Mouse (Mus musculus) C2C12 (cell line): Measurements from ENCODE around the gene Lonrf2. TPM values are rescaled to one million over a fixed set of nuclear protein-coding genes. Genes with fewer than 3 reads are reported as not detected.

Experiments used
- H3K27me3 ChIP-seq: one replicate; pipeline ENCODE4 v1.6.1; 2011; ENCODE audit not compliant: control insufficient read depth, insufficient read depth, insufficient read length
- H3K36me3 ChIP-seq: one replicate; pipeline ENCODE4 v1.6.1; 2011; ENCODE audit not compliant: control insufficient read depth, insufficient read depth
- H3K4me3 ChIP-seq: one replicate; pipeline ENCODE4 v1.5.1; 2011; ENCODE audit warnings: mild to moderate bottlenecking, control low read depth; ENCODE audit not compliant: poor library complexity, insufficient read depth, severe bottlenecking
- H3K79me2 ChIP-seq: one replicate; pipeline ENCODE4 v1.6.1; 2011; ENCODE audit not compliant: control insufficient read depth, insufficient read depth
- H3K79me3 ChIP-seq: one replicate; pipeline ENCODE4 v1.6.1; 2011; ENCODE audit warnings: low read depth, control low read depth
- H3ac ChIP-seq: one replicate; pipeline ENCODE3; 2011; ENCODE audit warnings: low read depth; ENCODE audit not compliant: control insufficient read depth, insufficient read length
- CEBPB ChIP-seq: IDR thresholded peaks from one replicate; pipeline ENCODE4 v1.6.1; 2011; ENCODE audit warnings: low read depth, mild to moderate bottlenecking, control low read depth, moderate library complexity
- CTCF ChIP-seq: IDR thresholded peaks from one replicate; pipeline ENCODE4 v1.5.1; 2011; ENCODE audit not compliant: control insufficient read depth, insufficient read depth, insufficient read length
- FOSL1 ChIP-seq: IDR thresholded peaks from one replicate; pipeline ENCODE4 v1.8.0; 2011; ENCODE audit warnings: mild to moderate bottlenecking, low read length; ENCODE audit not compliant: poor library complexity, insufficient read depth, severe bottlenecking
- MAX ChIP-seq: IDR thresholded peaks from one replicate; pipeline ENCODE4 v1.6.1; 2011; ENCODE audit warnings: mild to moderate bottlenecking, control low read depth
- MYOD1 ChIP-seq: IDR thresholded peaks from one replicate; pipeline ENCODE4 v1.6.1; 2011; ENCODE audit warnings: low read depth; ENCODE audit not compliant: control insufficient read depth, insufficient read length
- MYOG ChIP-seq: IDR thresholded peaks from one replicate; pipeline ENCODE4 v1.6.1; 2011; ENCODE audit not compliant: control insufficient read depth, insufficient read length; ENCODE audit errors: extremely low read depth
- USF1 ChIP-seq: IDR thresholded peaks from one replicate; pipeline ENCODE4 v1.6.1; 2011; ENCODE audit warnings: low read depth, mild to moderate bottlenecking, control low read depth, moderate library complexity
- polyA plus RNA-seq: library from polyadenylated mRNA; unstranded; fragments of >200 nt; fragmentation: generic; extraction: Trizol; gene quantifications from one replicate; pipeline ENCODE4 v1.2.1, GENCODE M21; 2012; ENCODE audit warnings: missing spikeins

The Lonrf2 gene
- polyA plus RNA-seq, 1 experiment = not detected

DNA sequence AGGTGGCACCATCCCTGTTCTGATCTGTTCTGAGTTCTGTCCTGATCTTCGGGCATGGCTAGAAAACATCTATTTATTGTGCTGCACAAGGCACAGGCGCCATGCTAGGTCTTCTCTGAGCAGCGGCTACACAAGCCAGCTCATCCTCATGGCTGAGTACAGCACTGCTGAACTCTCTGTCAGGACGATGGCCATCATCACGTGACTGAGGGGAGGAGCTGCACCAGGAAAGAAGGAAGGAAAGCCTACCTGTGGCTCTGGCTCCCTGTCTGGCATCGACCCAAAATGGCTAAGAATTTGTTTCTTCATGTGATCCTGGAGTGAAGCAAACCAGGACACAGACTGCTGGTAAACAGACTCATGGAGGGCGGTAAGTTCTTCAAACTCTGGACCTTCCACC, 36.1 kb downstream of the Lonrf2 start:
- Histone ChIP-seq H3ac (no peak overlapping the region), H3K27me3 (no peaks in the 10 kb centered on the region), H3K79me2 (no peaks in the 10 kb centered on the region), H3K79me3 (no peaks in the 10 kb centered on the region), H3K36me3 (no peaks in the 10 kb centered on the region), H3K4me3 (no peak overlapping the region)
- no peak for TF ChIP-seq CTCF
- TF ChIP-seq USF1 = no peak
- no peak for TF ChIP-seq MAX
- TF ChIP-seq MYOD1 = no peak
- TF ChIP-seq FOSL1 = no peak
- TF ChIP-seq CEBPB = no peak
- TF ChIP-seq MYOG = no peak

GRCm38 (mm10) chr1:38799304-38799703, 37.2 kb downstream of the Lonrf2 start:
- no peaks in the 10 kb centered on the region for H3K79me2 ChIP-seq
- no peak overlapping the region for H3K4me3 ChIP-seq
- no peak overlapping the region for H3ac ChIP-seq
- TF ChIP-seq MAX = no peak
- TF ChIP-seq USF1 = no peak
- TF ChIP-seq CEBPB = no peak
- TF ChIP-seq CTCF = no peak
- no peak for TF ChIP-seq MYOG
- no peak for TF ChIP-seq FOSL1
- no peak for TF ChIP-seq MYOD1
- H3K79me3 ChIP-seq = no peaks in the 10 kb centered on the region
- H3K36me3 ChIP-seq = no peaks in the 10 kb centered on the region
- no peaks in the 10 kb centered on the region for H3K27me3 ChIP-seq

GRCm38 (mm10) chr1:38796936-38797335, 39.6 kb downstream of the Lonrf2 start:
- TF ChIP-seq CEBPB = no peak
- no peak for TF ChIP-seq FOSL1
- TF ChIP-seq USF1 = no peak
- Histone ChIP-seq H3K27me3 (no peaks in the 10 kb centered on the region), H3K79me2 (no peaks in the 10 kb centered on the region), H3K79me3 (no peaks in the 10 kb centered on the region), H3K4me3 (no peak overlapping the region), H3ac (no peak overlapping the region), H3K36me3 (no peaks in the 10 kb centered on the region)

GRCm38 (mm10) chr1:38795496-38795895, 41.0 kb downstream of the Lonrf2 start:
- TF ChIP-seq MAX = no peak
- TF ChIP-seq MYOD1 = no peak
- no peak for TF ChIP-seq MYOG
- no peak for TF ChIP-seq FOSL1
- TF ChIP-seq USF1 = no peak
- TF ChIP-seq CTCF = no peak
- TF ChIP-seq CEBPB = no peak
- Histone ChIP-seq H3K79me3 (no peaks in the 10 kb centered on the region), H3K27me3 (no peaks in the 10 kb centered on the region), H3K79me2 (no peaks in the 10 kb centered on the region), H3ac (no peak overlapping the region), H3K36me3 (no peaks in the 10 kb centered on the region), H3K4me3 (no peak overlapping the region)

- H3K27me3 ChIP-seq = no peaks in the 10 kb centered on the region
- TF ChIP-seq MYOG (no peak), CEBPB (no peak), FOSL1 (no peak), CTCF (no peak), MYOD1 (no peak), MAX (no peak), USF1 (no peak)
- no peaks in the 10 kb centered on the region for H3K79me3 ChIP-seq
- no peaks in the 10 kb centered on the region for H3K79me2 ChIP-seq
- H3ac ChIP-seq = no peak overlapping the region
- H3K36me3 ChIP-seq = no peaks in the 10 kb centered on the region
- H3K4me3 ChIP-seq = no peak overlapping the region
Observed at GRCm38 (mm10) chr1:38791016-38791810, 45.3 kb downstream of the Lonrf2 start.

DNA sequence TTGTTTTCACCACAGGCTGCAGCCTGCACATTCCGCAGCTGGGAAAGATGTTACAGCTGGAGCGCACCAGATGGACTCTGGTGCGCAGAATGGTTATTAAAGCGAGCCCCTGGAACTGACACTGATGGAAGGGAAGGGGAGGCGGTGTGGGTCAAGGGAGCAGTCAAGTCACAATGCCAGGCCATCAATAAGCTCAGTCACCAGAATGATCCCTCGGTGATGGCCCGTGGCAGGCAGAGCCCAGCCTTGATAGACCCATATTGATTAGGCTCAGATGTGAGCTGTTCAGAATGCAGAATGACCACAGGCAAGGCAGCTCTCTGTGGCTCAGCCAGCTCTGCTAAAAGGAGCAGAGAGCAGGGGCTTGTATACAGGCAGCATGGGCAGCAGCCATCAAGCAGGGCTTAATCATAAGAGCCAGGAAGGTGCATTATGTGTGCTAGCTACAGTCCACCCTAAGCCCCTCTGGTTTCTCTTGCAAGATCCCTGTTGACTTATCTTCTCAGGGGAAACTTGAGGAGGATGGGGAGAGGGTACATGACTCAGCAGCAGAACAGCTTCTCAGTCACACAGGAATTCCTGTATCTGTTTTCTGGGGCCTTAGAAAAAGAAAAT, 46.4 kb downstream of the Lonrf2 start:
- H3K27me3 ChIP-seq = no peaks in the 10 kb centered on the region
- H3K79me3 ChIP-seq = no peaks in the 10 kb centered on the region
- H3K79me2 ChIP-seq = no peaks in the 10 kb centered on the region
- no peak overlapping the region for H3K4me3 ChIP-seq
- no peak overlapping the region for H3ac ChIP-seq
- TF ChIP-seq MYOG = no peak
- TF ChIP-seq MAX = no peak
- no peak for TF ChIP-seq USF1
- no peak for TF ChIP-seq MYOD1
- TF ChIP-seq CTCF = no peak
- no peak for TF ChIP-seq FOSL1
- TF ChIP-seq CEBPB = no peak
- no peaks in the 10 kb centered on the region for H3K36me3 ChIP-seq
